Mouse (Mus musculus): ENCODE results near the gene Dvl3. TPM values are rescaled to one million over a fixed set of nuclear protein-coding genes. Genes with fewer than 3 reads are reported as not detected.

The Dvl3 gene
- total and polyA plus RNA-seq, 2 experiments from 2014 or later: 25.8 to 28.6 TPM

DNA sequence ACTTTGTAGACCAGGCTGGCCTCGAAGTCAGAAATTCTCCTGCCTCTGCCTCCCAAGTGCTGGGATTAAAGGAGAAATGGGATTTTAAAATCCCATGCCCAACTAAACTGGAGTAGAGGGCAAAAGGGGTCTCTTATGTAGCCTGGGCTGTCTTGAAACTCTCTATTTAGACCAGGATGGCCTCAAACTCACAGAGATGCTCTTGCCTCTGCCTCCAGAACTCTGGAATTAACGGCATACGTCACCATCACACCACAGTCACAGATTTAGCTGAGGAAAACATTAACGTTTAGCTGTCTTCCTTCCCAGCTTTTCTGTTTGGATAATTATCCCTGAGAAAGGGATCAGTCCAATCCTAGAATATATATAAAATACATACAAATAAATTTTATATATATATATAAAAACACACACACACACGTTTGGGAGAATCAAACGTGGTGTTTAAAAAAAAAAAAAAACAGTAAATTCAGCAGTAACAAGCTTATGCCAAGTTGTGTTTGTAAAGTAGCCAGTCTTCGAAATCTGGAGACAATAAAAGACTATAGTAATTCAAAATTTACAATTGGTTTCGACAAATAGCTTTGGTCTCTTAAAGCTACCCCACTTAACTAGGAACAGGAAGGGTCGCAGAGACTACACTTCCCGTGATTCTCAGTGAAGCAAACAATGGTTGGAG lies 18.0 kb downstream of the Dvl3 start:
- TF ChIP-seq CTCF (IDR thresholded peaks at IDR 0.05; ENCODE audit: low read depth): no peak
- DNase-seq: no peak
- ATAC-seq: no peak

DNA sequence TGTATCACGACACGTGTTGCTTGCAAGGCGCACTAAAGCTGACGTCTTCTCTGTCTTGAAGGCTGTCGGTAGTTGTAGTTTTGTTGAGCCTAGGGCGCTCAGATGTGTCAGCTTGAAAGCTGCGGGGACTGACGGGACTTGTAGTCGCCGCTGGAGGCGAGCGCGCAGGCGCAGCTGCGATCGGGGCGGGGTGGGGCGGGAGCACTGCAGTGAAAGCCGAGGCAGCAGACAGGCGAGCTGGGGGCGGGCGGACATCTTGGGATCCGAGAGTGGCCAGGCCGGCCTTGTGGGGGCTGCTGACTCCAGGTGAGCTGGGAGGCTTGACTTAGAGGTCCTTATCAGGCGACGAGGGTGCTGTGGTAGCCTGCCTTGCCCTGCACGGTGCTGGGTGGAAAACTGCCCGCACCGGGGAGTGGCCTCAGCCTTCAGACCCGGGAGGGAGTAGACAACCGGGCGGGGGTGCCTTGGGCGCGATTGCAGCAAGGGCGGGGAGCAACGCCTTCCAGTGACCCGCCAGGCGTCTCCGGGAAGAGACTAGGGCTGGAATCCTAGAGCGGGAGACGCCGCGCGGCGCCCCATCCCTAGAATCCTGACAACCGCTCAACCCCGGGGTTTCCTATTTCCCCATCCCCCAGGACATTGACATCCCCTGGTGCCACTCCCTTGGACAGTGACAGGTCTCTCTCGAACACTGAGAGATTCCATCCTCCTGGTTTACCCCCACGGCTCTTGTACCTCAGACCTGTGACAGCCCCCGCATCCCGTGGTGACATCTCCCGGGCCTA lies 18.7 kb downstream of the Dvl3 start, which contains the start of gene Ap2m1:
Ap2m1 (plus strand) TSS at position 183 of the 785 bp plus-strand sequence.
- WGBS: 3% methylated on average over 52 of the region's 52 CpGs
- Histone ChIP-seq H3K9ac (peak within 1 kb of the TSS; percentile 98), H3K27me3 (ENCODE audit: insufficient read depth, low read length) (no peaks in the 10 kb centered on the region), H3K9me3 (ENCODE audit: low read length) (no peaks in the 10 kb centered on the region), H3K4me1 (ENCODE audit: insufficient read depth) (peaks cover 19% of the 10 kb centered on the region), H3K36me3 (ENCODE audit: insufficient read depth) (peaks cover 58% of the 10 kb centered on the region), H3K4me2 (ENCODE audit: low read depth) (peak within 1 kb of the TSS; percentile 77), H3K4me3 (ENCODE audit: low read depth, low read length) (peak within 1 kb of the TSS; percentile 78), H3K27ac (ENCODE audit: low read depth, low read length) (peak within 1 kb of the TSS; percentile 85)
- no peak for TF ChIP-seq CTCF (IDR thresholded peaks at IDR 0.05; ENCODE audit: low read depth)
- ATAC-seq (peak; percentile 99), DNase-seq (peak; percentile 98)

More for the DNA sequence above, 18.0 kb downstream of the Dvl3 start:
- no peak overlapping the region for H3K9ac ChIP-seq
- peaks cover 19% of the 10 kb centered on the region for H3K4me1 ChIP-seq (ENCODE audit: insufficient read depth)
- H3K4me2 ChIP-seq (ENCODE audit: low read depth): peak overlapping the region; percentile 29; the same call in 1 of the 2 replicates
- H3K4me3 ChIP-seq (ENCODE audit: low read depth, low read length): 0 out of 2 replicates have a peak overlapping the region, but pooled peaks have one; percentile 7
- H3K27me3 ChIP-seq (ENCODE audit: insufficient read depth, low read length): no peaks in the 10 kb centered on the region
- WGBS: 43% methylated on average over 10 of the region's 10 CpGs
- no peak overlapping the region for H3K27ac ChIP-seq (ENCODE audit: low read depth, low read length)
- no peaks in the 10 kb centered on the region for H3K9me3 ChIP-seq (ENCODE audit: low read length)
- peaks cover 57% of the 10 kb centered on the region for H3K36me3 ChIP-seq (ENCODE audit: insufficient read depth)

DNA sequence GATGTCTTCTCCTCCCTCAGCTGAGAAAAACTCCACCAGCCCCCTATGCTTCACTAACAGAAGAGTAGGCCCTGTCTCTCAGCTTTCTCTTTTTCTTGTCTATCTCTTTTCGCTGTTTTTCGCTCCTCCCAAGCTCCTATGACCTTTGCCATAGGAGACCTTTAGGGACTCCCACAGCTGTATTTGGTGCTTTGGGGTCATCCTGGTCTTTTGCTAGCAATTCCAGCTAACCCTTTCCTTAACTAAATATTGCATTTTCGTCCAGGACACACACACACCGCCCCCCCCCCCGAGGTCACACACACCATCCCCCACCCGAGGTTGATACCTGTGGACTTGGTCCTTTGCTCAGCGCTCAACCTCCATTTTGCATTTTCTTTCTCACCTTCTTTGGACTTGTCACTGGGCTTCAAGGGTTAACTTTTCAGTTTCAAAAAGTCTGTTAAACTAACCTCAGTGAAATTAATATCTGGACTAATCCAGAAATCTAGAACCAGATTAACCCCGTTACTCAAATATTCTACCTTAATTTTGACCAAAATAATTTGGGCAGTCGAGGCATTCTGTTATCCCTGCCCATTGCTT lies 19.4 kb downstream of the Dvl3 start:
- Histone ChIP-seq H3K4me1 (ENCODE audit: insufficient read depth) (peaks cover 19% of the 10 kb centered on the region), H3K27me3 (ENCODE audit: insufficient read depth, low read length) (no peaks in the 10 kb centered on the region), H3K4me2 (ENCODE audit: low read depth) (peak overlapping the region; percentile 77), H3K9ac (peak overlapping the region; percentile 98), H3K36me3 (ENCODE audit: insufficient read depth) (peaks cover 58% of the 10 kb centered on the region), H3K9me3 (ENCODE audit: low read length) (no peaks in the 10 kb centered on the region), H3K4me3 (ENCODE audit: low read depth, low read length) (peak overlapping the region; percentile 78), H3K27ac (ENCODE audit: low read depth, low read length) (peak overlapping the region; percentile 85)
- WGBS: 29% methylated on average over 9 of the region's 9 CpGs
- ATAC-seq (no peak), DNase-seq (no peak)
- no peak for TF ChIP-seq CTCF (IDR thresholded peaks at IDR 0.05; ENCODE audit: low read depth)

DNA sequence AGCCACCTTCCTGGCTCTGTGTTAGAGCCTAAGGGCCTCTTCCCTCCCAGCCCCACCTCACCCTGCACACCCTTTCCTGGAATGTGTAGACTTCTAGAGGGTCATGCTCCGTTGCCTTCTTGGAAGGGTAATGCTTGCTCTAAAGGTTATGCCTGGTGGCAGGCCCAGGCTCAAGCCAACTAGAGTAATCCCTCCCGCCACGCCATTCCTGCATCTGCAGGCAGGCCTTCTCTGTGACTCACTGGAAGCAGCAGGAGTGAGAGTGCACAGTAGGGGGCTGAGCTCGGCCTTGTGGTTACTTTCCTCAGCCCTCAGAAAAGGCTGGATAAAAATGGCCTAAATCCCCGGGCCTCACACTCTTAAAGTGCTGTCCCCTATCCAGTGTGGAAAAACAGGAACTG lies 20.3 kb downstream of the Dvl3 start:
- Histone ChIP-seq H3K9me3 (ENCODE audit: low read length) (no peaks in the 10 kb centered on the region), H3K9ac (peak overlapping the region; percentile 37), H3K4me3 (ENCODE audit: low read depth, low read length) (peak overlapping the region; percentile 78; the same call in 1 of the 2 replicates), H3K27me3 (ENCODE audit: insufficient read depth, low read length) (no peaks in the 10 kb centered on the region), H3K27ac (ENCODE audit: low read depth, low read length) (0 out of 2 replicates have a peak overlapping the region, but pooled peaks have one; percentile 4), H3K4me1 (ENCODE audit: insufficient read depth) (peaks cover 19% of the 10 kb centered on the region), H3K36me3 (ENCODE audit: insufficient read depth) (peaks cover 58% of the 10 kb centered on the region), H3K4me2 (ENCODE audit: low read depth) (peak overlapping the region; percentile 77)
- 9% methylated on average over 5 of the region's 5 CpGs for WGBS
- ATAC-seq (no peak), DNase-seq (no peak)
- TF ChIP-seq CTCF (IDR thresholded peaks at IDR 0.05; ENCODE audit: low read depth): no peak

DNA sequence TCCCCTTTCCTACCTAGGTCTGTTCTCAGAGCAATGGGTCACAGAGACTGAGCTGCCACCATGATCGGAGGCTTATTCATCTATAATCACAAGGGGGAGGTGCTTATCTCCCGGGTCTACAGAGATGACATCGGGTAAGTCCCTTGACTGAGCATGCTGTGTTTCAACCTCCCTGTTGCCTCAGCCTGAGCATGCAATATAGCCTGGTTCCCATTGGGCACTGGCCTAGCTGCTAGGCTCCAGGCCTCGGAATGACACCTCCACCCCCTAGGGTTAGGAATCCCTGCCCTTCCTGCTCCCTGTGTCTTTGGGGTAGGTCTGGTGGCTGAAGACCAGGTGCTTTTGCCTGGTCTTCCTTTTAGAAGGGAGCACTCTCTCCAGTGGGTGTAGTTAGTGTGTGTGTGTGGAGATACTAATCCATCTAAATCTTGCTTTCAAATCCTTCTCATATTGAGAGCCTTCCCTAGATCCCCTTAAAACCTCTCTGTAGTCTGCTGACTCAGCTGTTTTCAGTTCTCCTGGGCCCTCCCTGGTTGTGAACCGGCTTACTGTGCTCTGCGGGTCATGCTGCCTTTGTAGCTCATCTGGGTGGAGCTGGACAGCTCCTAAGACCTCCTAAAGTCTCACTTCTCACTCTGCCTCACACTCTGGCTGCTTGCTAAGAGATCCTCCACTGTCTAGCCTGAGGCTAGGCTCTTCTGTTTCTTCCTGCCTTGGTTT lies 21.0 kb downstream of the Dvl3 start:
- Histone ChIP-seq H3K27ac (ENCODE audit: low read depth, low read length) (no peak overlapping the region), H3K4me1 (ENCODE audit: insufficient read depth) (peaks cover 19% of the 10 kb centered on the region), H3K4me2 (ENCODE audit: low read depth) (peak overlapping the region; percentile 77), H3K9me3 (ENCODE audit: low read length) (no peaks in the 10 kb centered on the region), H3K36me3 (ENCODE audit: insufficient read depth) (peaks cover 59% of the 10 kb centered on the region), H3K27me3 (ENCODE audit: insufficient read depth, low read length) (no peaks in the 10 kb centered on the region), H3K9ac (peak overlapping the region; percentile 37), H3K4me3 (ENCODE audit: low read depth, low read length) (peak overlapping the region; percentile 78; the same call in 1 of the 2 replicates)
- 24% methylated on average over 6 of the region's 6 CpGs for WGBS
- DNase-seq: no peak
- no peak for TF ChIP-seq CTCF (IDR thresholded peaks at IDR 0.05; ENCODE audit: low read depth)
- ATAC-seq: no peak

DNA sequence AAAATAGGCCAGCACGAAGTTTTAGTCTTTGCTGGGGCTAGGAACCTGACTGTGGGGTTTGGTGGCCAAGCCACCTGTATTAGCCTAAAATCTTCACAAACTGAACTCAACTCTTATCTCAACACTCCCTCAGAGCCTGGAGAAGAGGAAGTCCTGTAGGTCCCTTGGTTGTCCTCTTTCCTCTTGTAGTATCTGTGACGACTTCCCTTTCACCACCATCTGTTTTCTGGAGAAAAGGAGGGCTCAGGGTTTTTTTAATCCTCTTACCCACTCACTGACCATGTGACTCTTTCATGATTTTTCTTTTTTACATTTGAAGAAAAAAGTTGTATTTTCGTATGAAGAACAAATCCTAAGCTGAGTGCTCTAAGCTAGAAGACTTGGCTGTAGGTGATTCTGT lies 22.9 kb downstream of the Dvl3 start:
- H3K4me2 ChIP-seq (ENCODE audit: low read depth): no peak overlapping the region
- no peak overlapping the region for H3K4me3 ChIP-seq (ENCODE audit: low read depth, low read length)
- DNase-seq (no peak), ATAC-seq (no peak)
- peaks cover 19% of the 10 kb centered on the region for H3K4me1 ChIP-seq (ENCODE audit: insufficient read depth)
- H3K9me3 ChIP-seq (ENCODE audit: low read length): no peaks in the 10 kb centered on the region
- TF ChIP-seq CTCF (IDR thresholded peaks at IDR 0.05; ENCODE audit: low read depth): no peak
- no peak overlapping the region for H3K9ac ChIP-seq
- no peaks in the 10 kb centered on the region for H3K27me3 ChIP-seq (ENCODE audit: insufficient read depth, low read length)
- H3K36me3 ChIP-seq (ENCODE audit: insufficient read depth): peaks cover 61% of the 10 kb centered on the region
- 72% methylated on average over 3 of the region's 3 CpGs for WGBS
- no peak overlapping the region for H3K27ac ChIP-seq (ENCODE audit: low read depth, low read length)
